ENCODE assay signal across 24 mouse cellular contexts in genomic region chr16:38916053-38916786, GRCm38 (mm10). TPM values are rescaled to one million over a fixed set of nuclear protein-coding genes. Genes with fewer than 3 reads are reported as not detected.
DNase-seq lines count a peak whose midpoint lies in the region; ATAC-seq and TF ChIP-seq lines count a peak whose summit lies in the region.
"Had no signal": no experiment of that assay in that cellular context is flagged by ENCODE, and none has a peak within 500 bp of the region (broad histone marks: within the 10 kb centered on the region; RNA-seq: fewer than 3 reads in every experiment).

No protein-coding gene starts in this region.

- no peak for TF ChIP-seq POLR2A in kidney, adult 2 months (IDR thresholded peaks at IDR 0.05; ENCODE audit: low read depth, low read length)

- H3K27me3 ChIP-seq in kidney, adult 2 months (replicated peaks; ENCODE audit: control insufficient read depth, insufficient read depth, low read length) = no peaks in the 10 kb centered on the region
- H3K27me3 ChIP-seq in kidney, postnatal 0 days (ENCODE audit: insufficient read depth, low read length) = no peaks in the 10 kb centered on the region
- H3K27me3 ChIP-seq in Patski = peaks cover 5% of the 10 kb centered on the region
- no peaks in the 10 kb centered on the region for H3K27me3 ChIP-seq in intestine, embryonic 15.5 days (replicated peaks)
- H3K27me3 ChIP-seq in liver, embryonic 11.5 days (replicated peaks; ENCODE audit: control insufficient read depth, insufficient read depth, low read length) = no peaks in the 10 kb centered on the region
- H3K27me3 ChIP-seq: embryonic facial prominence, embryonic 15.5 days; forebrain, embryonic 13.5 days; limb, embryonic 12.5 days; neural tube, embryonic 13.5 days had no signal

- H3K27ac ChIP-seq in kidney, adult 2 months (ENCODE audit: insufficient read depth, low read depth, low read length) = no peak overlapping the region
- peak overlapping the region; percentile 11; the same call in 1 of the 2 replicates for H3K27ac ChIP-seq in kidney, postnatal 0 days
- no peak overlapping the region for H3K27ac ChIP-seq in intestine, embryonic 15.5 days
- H3K27ac ChIP-seq in liver, embryonic 11.5 days (ENCODE audit: low read depth, low read length) = no peak overlapping the region
- H3K27ac ChIP-seq: embryonic facial prominence, embryonic 10.5 days; embryonic facial prominence, embryonic 15.5 days; forebrain, embryonic 13.5 days; limb, embryonic 12.5 days; lung, embryonic 15.5 days; midbrain, embryonic 10.5 days; neural tube, embryonic 13.5 days; stomach, postnatal 0 days had no signal

- CTCF ChIA-PET in Patski (lab: Charles Lee) = interaction anchor here (1.3 kb wide), 1 partner anchor 27 kb away, joined by 3 read pairs; no protein-coding TSS in a partner anchor

- peaks cover 14% of the 10 kb centered on the region; the same call in 1 of the 2 replicates for H3K4me1 ChIP-seq in kidney, adult 2 months (ENCODE audit: control insufficient read depth, insufficient read depth, low read length)
- H3K4me1 ChIP-seq in kidney, postnatal 0 days (replicated peaks; ENCODE audit: insufficient read depth, low read length) = no peaks in the 10 kb centered on the region
- no peaks in the 10 kb centered on the region for H3K4me1 ChIP-seq in intestine, embryonic 15.5 days (replicated peaks)
- no peaks in the 10 kb centered on the region for H3K4me1 ChIP-seq in liver, embryonic 11.5 days (replicated peaks; ENCODE audit: control insufficient read depth, insufficient read depth, low read length)
- H3K4me1 ChIP-seq: embryonic facial prominence, embryonic 10.5 days; embryonic facial prominence, embryonic 15.5 days; limb, embryonic 12.5 days; lung, embryonic 15.5 days; midbrain, embryonic 10.5 days had no signal

- peak; percentile 72 for ATAC-seq in kidney, postnatal 0 days (replicated peaks; ENCODE audit: low FRiP score, low read depth)
- peak; percentile 94 for ATAC-seq in Patski
- peak; percentile 44; the same call in 1 of the 2 replicates for ATAC-seq in intestine, embryonic 15.5 days
- ATAC-seq in liver, embryonic 11.5 days (replicated peaks; ENCODE audit: low FRiP score) = no peak
- ATAC-seq: forebrain, embryonic 13.5 days; hindbrain, embryonic 16.5 days had no signal

- no peak overlapping the region for H3K4me3 ChIP-seq in kidney, adult 2 months (ENCODE audit: insufficient read depth, low read depth, low read length)
- H3K4me3 ChIP-seq in kidney, postnatal 0 days (replicated peaks; ENCODE audit: low read depth, low read length) = no peak overlapping the region
- H3K4me3 ChIP-seq in intestine, embryonic 15.5 days (replicated peaks) = no peak overlapping the region
- H3K4me3 ChIP-seq in liver, embryonic 11.5 days (ENCODE audit: low read depth, low read length) = no peak overlapping the region
- H3K4me3 ChIP-seq: embryonic facial prominence, embryonic 10.5 days; embryonic facial prominence, embryonic 15.5 days; forebrain, embryonic 13.5 days; limb, embryonic 12.5 days; lung, embryonic 15.5 days; midbrain, embryonic 10.5 days; neural tube, embryonic 13.5 days had no signal

- in situ Hi-C loops in Patski (cut with MboI; ENCODE audit: low pct_unique_long_range_greater_than_20kb) = no loop called here

- DNase-seq in kidney, adult 2 months = peak; percentile 51
- DNase-seq in kidney, adult 11 months = no peak
- peak; percentile 29 for DNase-seq in kidney, postnatal 0 days (ENCODE audit: low spot score)
- DNase-seq in kidney, postnatal 14 days = no peak
- peak; percentile 37 for DNase-seq in Patski (ENCODE audit: low read depth, low spot score)
- DNase-seq in liver, embryonic 11.5 days (ENCODE audit: low spot score) = no peak
- DNase-seq: B cell, adult 2 months; cerebellum, postnatal 14 days; gastrocnemius, postnatal 10 days; heart, postnatal 14 days; layer of hippocampus, adult 9-11 months; right cerebral cortex, postnatal 4 days; thymus, postnatal 4 days had no signal

- no peak for TF ChIP-seq CTCF in kidney, adult 2 months (conservative IDR thresholded peaks at IDR 0.05; ENCODE audit: insufficient read depth, insufficient read length, low read depth, low read length)
- no peak for TF ChIP-seq CTCF in kidney, postnatal 0 days (IDR thresholded peaks at IDR 0.05; ENCODE audit: low read depth)
- no peak for TF ChIP-seq CTCF in Patski (IDR thresholded peaks at IDR 0.05)

- WGBS in kidney, adult 2 months = 64% methylated on average over 12 of the region's 12 CpGs
- 73% methylated on average over 12 of the region's 12 CpGs for WGBS in kidney, postnatal 0 days
- 92% methylated on average over 12 of the region's 12 CpGs for WGBS in intestine, embryonic 15.5 days
- 87% methylated on average over 12 of the region's 12 CpGs for WGBS in liver, embryonic 11.5 days

- H3K4me2 ChIP-seq in kidney, postnatal 0 days (ENCODE audit: low read length) = no peak overlapping the region
- no peak overlapping the region for H3K4me2 ChIP-seq in intestine, embryonic 15.5 days (replicated peaks)
- H3K4me2 ChIP-seq in liver, embryonic 11.5 days = no peak overlapping the region
- H3K4me2 ChIP-seq: embryonic facial prominence, embryonic 15.5 days; forebrain, embryonic 13.5 days; limb, embryonic 12.5 days; lung, embryonic 15.5 days; neural tube, embryonic 13.5 days had no signal

- H3K9ac ChIP-seq in kidney, postnatal 0 days (ENCODE audit: low read depth, low read length) = no peak overlapping the region
- no peak overlapping the region for H3K9ac ChIP-seq in intestine, embryonic 15.5 days
- H3K9ac ChIP-seq in liver, embryonic 11.5 days (ENCODE audit: low read depth, low read length) = no peak overlapping the region
- H3K9ac ChIP-seq: embryonic facial prominence, embryonic 15.5 days; forebrain, embryonic 13.5 days; limb, embryonic 12.5 days; lung, embryonic 15.5 days; neural tube, embryonic 13.5 days had no signal

- no peaks in the 10 kb centered on the region for H3K36me3 ChIP-seq in kidney, adult 2 months (ENCODE audit: control insufficient read depth, insufficient read depth, low read length)
- H3K36me3 ChIP-seq in kidney, postnatal 0 days (ENCODE audit: insufficient read depth, low read length) = no peaks in the 10 kb centered on the region
- H3K36me3 ChIP-seq in intestine, embryonic 15.5 days = no peaks in the 10 kb centered on the region
- H3K36me3 ChIP-seq in liver, embryonic 11.5 days (ENCODE audit: control insufficient read depth, insufficient read depth, low read length) = no peaks in the 10 kb centered on the region
- H3K36me3 ChIP-seq: embryonic facial prominence, embryonic 10.5 days; embryonic facial prominence, embryonic 15.5 days; limb, embryonic 12.5 days; lung, embryonic 15.5 days; midbrain, embryonic 10.5 days; neural tube, embryonic 13.5 days had no signal

- H3K9me3 ChIP-seq in kidney, postnatal 0 days (replicated peaks; ENCODE audit: low read length) = no peaks in the 10 kb centered on the region
- no peaks in the 10 kb centered on the region for H3K9me3 ChIP-seq in intestine, embryonic 15.5 days
- no peaks in the 10 kb centered on the region for H3K9me3 ChIP-seq in liver, embryonic 11.5 days (ENCODE audit: control insufficient read depth, low read length)
- H3K9me3 ChIP-seq: embryonic facial prominence, embryonic 10.5 days; embryonic facial prominence, embryonic 15.5 days; forebrain, embryonic 13.5 days; limb, embryonic 12.5 days; lung, embryonic 15.5 days; midbrain, embryonic 10.5 days; neural tube, embryonic 13.5 days had no signal

- POLR2A ChIA-PET in Patski (lab: Charles Lee) = interaction anchor here (1.6 kb wide), 1 partner anchor 13 kb away, joined by 4 read pairs; no protein-coding TSS in a partner anchor

RNA-seq across cellular contexts. Expression of gene Igsf11, which starts 23.7 kb away (rescaled TPM):
- polyA plus RNA-seq in kidney, adult 2 months (2012; rRNA removed) = 67.6 and 79.1 TPM in 2 replicates
- polyA plus RNA-seq in kidney, postnatal 0 days (2015; fragmentation: Nextera tagmentation; extraction: Ambion mirVana) = 7.1 and 8.4 TPM in 2 replicates
- 21.0 TPM for polyA plus RNA-seq in Patski (2021)
- 1.7 TPM in 2 replicates for polyA plus RNA-seq in intestine, embryonic 15.5 days (2015; fragmentation: Nextera tagmentation; extraction: Ambion mirVana)
- polyA plus RNA-seq in liver, embryonic 11.5 days (2014; fragmentation: Nextera tagmentation; extraction: Ambion mirVana) = 0.23 and 0.48 TPM in 2 replicates
- polyA plus RNA-seq: thymus, postnatal 0 days had no signal

Comparison
In these comparisons a context has a peak if more than half of its experiments do, and no peak if none do; other contexts are left out.
1. DNase-seq: peak in kidney, adult 2 months (single experiment), kidney, postnatal 0 days (single experiment) and Patski (single experiment); none in kidney, adult 11 months (single experiment), kidney, postnatal 14 days (single experiment) and liver, embryonic 11.5 days (single experiment).